Mouse (Mus musculus) naive thymus-derived CD4-positive, alpha-beta T cell, adult 2 months (primary cell): Measurements from ENCODE around the gene Fdps.
A peak's percentile ranks its signal among the peaks of the same experiment; 100 is the strongest.

ENCODE experiments used
- DNase-seq: peaks from one replicate; pipeline ENCODE4 v3.0.0-alpha.2; 2011; ENCODE audit warnings: low read depth

The Fdps gene

GRCm38 (mm10) chr3:89101812-89102494 lies at the start of gene Fdps:
Fdps (minus strand) TSS chr3:89101959.
- peak; percentile 97 for DNase-seq

DNA sequence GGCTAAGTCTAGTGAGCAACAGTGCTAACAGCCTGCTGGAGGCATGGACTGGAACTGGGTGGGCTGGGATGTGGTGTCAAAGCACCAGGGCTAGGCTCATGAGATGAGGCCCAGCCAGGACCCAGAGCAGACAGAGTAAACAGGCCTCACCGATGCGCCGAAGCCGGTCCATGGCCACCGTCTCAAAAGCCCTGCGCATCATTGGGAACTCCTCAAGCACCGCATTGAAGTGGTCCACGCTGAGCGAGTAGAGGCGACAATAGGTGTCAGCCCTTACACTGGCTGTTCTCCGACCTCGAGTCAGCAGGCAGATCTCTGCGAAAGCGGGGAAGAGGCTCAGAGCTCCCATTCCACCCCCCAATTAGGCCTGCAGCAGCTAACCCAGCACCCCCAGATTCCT lies 46.8 kb upstream of the Fdps start:
- DNase-seq: no peak

- no peak for DNase-seq
These were observed 46.2 kb upstream of the Fdps start for GRCm38 (mm10) chr3:89147979-89148311.

DNA sequence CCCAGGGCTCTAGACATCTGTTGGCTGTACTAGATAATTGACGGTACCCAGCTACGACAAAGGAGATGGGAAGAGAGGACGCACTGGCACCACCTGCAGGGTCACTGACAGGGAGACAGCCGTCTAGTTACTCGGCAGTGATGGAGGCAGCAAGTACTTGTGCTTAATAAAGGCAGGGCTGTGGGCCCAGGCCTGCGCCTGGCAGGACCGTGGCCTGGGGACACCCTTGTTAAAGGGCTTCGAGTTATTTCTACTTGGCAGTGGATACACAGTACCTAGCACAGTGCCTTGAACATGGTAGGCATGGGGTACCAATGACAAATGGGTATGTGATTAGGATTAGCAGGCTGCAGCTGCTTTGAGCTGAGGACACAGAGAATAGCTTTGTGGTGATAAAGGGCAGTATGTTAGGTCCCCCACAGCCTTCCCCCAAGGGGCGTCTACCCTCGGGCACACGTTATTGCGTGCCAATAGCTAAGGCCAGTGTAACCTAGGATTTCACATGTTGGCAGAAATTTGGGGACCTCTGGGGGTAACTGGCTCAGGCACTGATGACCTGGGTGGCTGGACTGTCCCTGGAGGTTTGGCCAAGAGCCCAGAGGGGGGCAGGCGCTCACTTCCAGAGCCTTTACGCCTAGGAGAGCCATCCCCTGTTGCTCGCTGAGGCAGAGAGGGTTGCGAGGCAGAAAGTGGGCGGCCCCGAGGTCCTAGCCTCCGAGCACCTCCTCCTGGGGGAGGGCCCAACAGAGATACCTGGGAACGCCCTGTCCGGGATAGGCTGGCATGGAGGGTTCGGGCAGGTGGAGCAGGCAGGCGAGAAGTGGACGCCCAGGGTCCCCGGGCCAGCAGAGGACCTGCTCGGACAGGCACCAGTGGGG lies 45.6 kb upstream of the Fdps start:
- DNase-seq: no peak

- no peak for DNase-seq
These were observed 43.8 kb upstream of the Fdps start for GRCm38 (mm10) chr3:89145566-89145965.

GRCm38 (mm10) chr3:89144821-89145220 lies 43.1 kb upstream of the Fdps start:
- no peak for DNase-seq

DNA sequence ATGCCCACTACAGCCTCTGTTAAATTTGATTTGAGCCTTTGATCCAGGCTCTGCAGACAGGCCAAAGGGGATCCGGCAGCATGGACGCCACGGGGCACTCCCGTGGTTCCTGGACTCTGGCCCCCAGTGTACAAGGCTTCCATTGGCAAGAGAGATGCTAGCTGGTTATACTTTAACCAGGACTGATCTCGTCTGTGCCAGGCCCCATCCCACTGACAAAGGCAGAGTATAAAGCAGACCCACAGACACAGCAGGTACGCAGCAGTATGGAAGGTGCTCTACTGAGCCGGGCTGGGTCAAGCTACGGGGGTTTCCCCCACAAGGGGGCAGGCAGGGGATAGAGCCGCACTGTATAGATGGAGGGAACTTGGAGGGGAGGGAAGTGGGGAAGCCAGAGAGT lies 34.6 kb upstream of the Fdps start:
- DNase-seq: no peak

- DNase-seq: no peak
These were observed 34.2 kb upstream of the Fdps start, which contains the start of gene Pklr for GRCm38 (mm10) chr3:89135958-89136357. Pklr (plus strand) TSS chr3:89136142.

- no peak for DNase-seq
These were observed 32.0 kb upstream of the Fdps start for GRCm38 (mm10) chr3:89133752-89134151.

- DNase-seq: no peak
These were observed 31.3 kb upstream of the Fdps start for GRCm38 (mm10) chr3:89133063-89133450.

GRCm38 (mm10) chr3:89132285-89133062 lies 30.7 kb upstream of the Fdps start:
- DNase-seq: no peak

GRCm38 (mm10) chr3:89131816-89132215 lies 30.1 kb upstream of the Fdps start:
- no peak for DNase-seq

GRCm38 (mm10) chr3:89129908-89130307 lies 28.1 kb upstream of the Fdps start:
- no peak for DNase-seq

DNA sequence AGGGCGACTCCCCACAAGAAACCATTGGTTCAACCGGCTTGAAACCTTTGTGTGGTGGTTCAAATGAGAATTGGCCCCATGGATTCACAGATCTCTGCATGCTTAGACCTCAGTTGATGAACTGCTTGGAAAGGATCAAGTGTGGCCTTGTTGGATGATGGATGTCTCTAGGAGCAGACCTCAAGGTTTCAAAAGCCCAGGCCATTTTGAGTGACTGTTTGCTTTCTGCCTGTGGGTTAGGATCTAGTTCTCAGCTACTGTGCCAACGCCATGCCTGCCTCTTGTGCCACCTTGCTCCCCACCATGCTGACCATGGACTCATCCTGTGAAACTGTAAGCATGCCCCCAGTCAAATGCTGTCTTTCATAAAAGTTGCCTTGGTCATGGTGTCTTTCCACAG lies 24.2 kb upstream of the Fdps start:
- no peak for DNase-seq

- no peak for DNase-seq
These were observed 22.5 kb upstream of the Fdps start for GRCm38 (mm10) chr3:89124241-89124640.

GRCm38 (mm10) chr3:89123313-89123712 lies 21.6 kb upstream of the Fdps start:
- DNase-seq: no peak

- peak; percentile 79 for DNase-seq
These were observed 13.8 kb upstream of the Fdps start for GRCm38 (mm10) chr3:89115522-89115921.

DNA sequence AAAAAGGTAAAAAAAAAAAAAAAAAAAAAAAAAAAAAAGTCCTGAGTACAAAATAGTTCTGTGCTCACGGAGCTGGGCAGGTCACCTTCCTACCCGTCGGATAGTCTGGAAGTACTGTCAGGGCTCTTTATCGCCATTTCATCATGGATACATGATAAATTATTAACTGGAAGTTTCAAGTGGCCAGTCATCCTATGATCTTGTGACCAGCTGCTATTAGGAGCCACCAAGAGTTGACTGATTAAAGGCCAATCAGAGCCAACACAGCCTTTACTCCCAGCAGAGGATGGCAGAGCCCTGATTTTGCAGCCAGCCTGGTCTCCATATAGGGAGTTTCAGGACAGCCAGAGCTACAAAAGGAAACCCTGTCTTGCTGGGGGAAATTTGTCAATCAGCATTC lies 11.3 kb upstream of the Fdps start:
- no peak for DNase-seq

GRCm38 (mm10) chr3:89108146-89108545 lies 6.4 kb upstream of the Fdps start:
- no peak for DNase-seq

DNA sequence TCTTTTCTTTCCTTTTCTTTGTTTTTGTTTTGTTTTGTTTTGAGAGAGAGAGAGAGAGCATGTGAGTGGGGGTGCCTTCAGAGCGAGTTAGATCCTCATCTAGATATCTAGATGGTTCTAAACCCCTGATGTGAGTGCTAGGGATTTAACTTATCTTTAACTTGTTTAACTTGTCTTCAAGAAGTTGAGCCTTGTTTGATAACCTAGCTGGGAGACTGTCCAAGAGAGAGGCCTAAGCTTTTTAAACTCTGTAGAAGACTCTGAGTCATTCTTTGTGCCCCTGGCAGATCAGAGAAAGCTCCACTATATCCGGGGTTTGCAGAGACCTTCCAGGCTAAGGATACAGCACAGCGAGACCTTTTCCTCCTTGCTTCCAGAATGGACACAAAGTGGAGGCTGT lies 5.8 kb upstream of the Fdps start:
- DNase-seq: no peak

GRCm38 (mm10) chr3:89106881-89107280 lies 5.1 kb upstream of the Fdps start:
- DNase-seq: no peak

- DNase-seq: no peak
These were observed 1.5 kb upstream of the Fdps start for GRCm38 (mm10) chr3:89103291-89103595.
